Mouse (Mus musculus) limb, embryonic 11.5 days (tissue): Measurements from ENCODE around the gene Pou5f1. TPM values are rescaled to one million over a fixed set of nuclear protein-coding genes. Genes with fewer than 3 reads are reported as not detected.

Experiments
- ATAC-seq: fragments of 200-750 bp; cut with Nextera tagmentation; 2 replicates; pipeline ENCODE4 v1.8.0; 2017; ENCODE audit warnings: low read depth; ENCODE audit not compliant: insufficient number of reproducible peaks, low FRiP score, low TSS enrichment
- DNase-seq: peaks from one replicate; pipeline ENCODE4 v3.0.0-alpha.2; 2015; ENCODE audit warnings: low spot score
- H3K27ac ChIP-seq: fragments of 300-500 bp; sonication (generic); replicated peaks from 2 replicates; pipeline ENCODE4 v1.5.1; 2014; ENCODE audit warnings: low read depth, mild to moderate bottlenecking, low read length
- H3K27me3 ChIP-seq: fragments of 300-500 bp; sonication (generic); 2 replicates; pipeline ENCODE4 v1.6.1; 2014; ENCODE audit warnings: mild to moderate bottlenecking, low read length, mixed read lengths; ENCODE audit not compliant: control insufficient read depth, insufficient read depth
- H3K36me3 ChIP-seq: fragments of 300-500 bp; sonication (generic); 2 replicates; pipeline ENCODE4 v1.6.1; 2014; ENCODE audit warnings: mild to moderate bottlenecking, low read length, moderate library complexity, mixed read lengths; ENCODE audit not compliant: control insufficient read depth, insufficient read depth
- H3K4me1 ChIP-seq: fragments of 300-500 bp; sonication (generic); 2 replicates; pipeline ENCODE4 v1.6.1; 2014; ENCODE audit warnings: low read length, mixed read lengths; ENCODE audit not compliant: control insufficient read depth, insufficient read depth
- H3K4me2 ChIP-seq: fragments of 300-500 bp; sonication (generic); 2 replicates; pipeline ENCODE4 v1.6.1; 2014; ENCODE audit warnings: low read depth, mild to moderate bottlenecking, moderate library complexity; ENCODE audit not compliant: severe bottlenecking
- H3K4me3 ChIP-seq: fragments of 300-500 bp; sonication (generic); 2 replicates; pipeline ENCODE4 v1.5.1; 2014; ENCODE audit warnings: low read depth, low read length
- H3K9ac ChIP-seq: fragments of 300-500 bp; sonication (generic); 2 replicates; pipeline ENCODE4 v1.6.1; 2014; ENCODE audit warnings: mild to moderate bottlenecking, low read length
- H3K9me3 ChIP-seq: fragments of 300-500 bp; sonication (generic); 2 replicates; pipeline ENCODE4 v1.6.1; 2016; ENCODE audit warnings: low read length; ENCODE audit not compliant: control insufficient read depth
- WGBS: fragments of 180-500 bp; shearing (Covaris S2); extraction: QIAGEN DNeasy Blood & Tissue Kit; methylation state at CpG from one replicate; pipeline ENCODE4 v1.1.7; 2014; 5-methylcytosine and 5-hydroxymethylcytosine counted together
- polyA plus RNA-seq: library from polyadenylated mRNA; unstranded; fragments of >200 nt; fragmentation: Nextera tagmentation; extraction: Ambion mirVana; gene quantifications from 2 replicates; pipeline ENCODE4 v1.2.1, GENCODE M21; 2014

Pou5f1 gene
- polyA plus RNA-seq, 1 experiment from 2014 or later, result 0.11 TPM

- H3K4me3 ChIP-seq, result no peak overlapping the region
- no peaks in the 10 kb centered on the region for H3K27me3 ChIP-seq
- no peak overlapping the region for H3K4me2 ChIP-seq
- no peaks in the 10 kb centered on the region for H3K9me3 ChIP-seq
- H3K36me3 ChIP-seq, result no peaks in the 10 kb centered on the region
- no peaks in the 10 kb centered on the region for H3K4me1 ChIP-seq
- H3K27ac ChIP-seq, result no peak overlapping the region
- no peak overlapping the region for H3K9ac ChIP-seq
- DNase-seq (no peak), ATAC-seq (no peak)
- WGBS, result 66% methylated on average over 15 of the region's 15 CpGs
Measured at GRCm38 (mm10) chr17:35549437-35550142, 43.8 kb downstream of the Pou5f1 start.

GRCm38 (mm10) chr17:35550143-35550494 is 44.3 kb downstream of the Pou5f1 start:
- no peak overlapping the region for H3K4me3 ChIP-seq
- H3K9me3 ChIP-seq, result no peaks in the 10 kb centered on the region
- no peak overlapping the region for H3K9ac ChIP-seq
- DNase-seq (no peak), ATAC-seq (no peak)
- no peaks in the 10 kb centered on the region for H3K4me1 ChIP-seq
- 89% methylated on average over 4 of the region's 4 CpGs for WGBS
- H3K4me2 ChIP-seq, result no peak overlapping the region
- H3K27me3 ChIP-seq, result no peaks in the 10 kb centered on the region
- H3K36me3 ChIP-seq, result no peaks in the 10 kb centered on the region
- H3K27ac ChIP-seq, result no peak overlapping the region

GRCm38 (mm10) chr17:35550871-35551270 is 45.1 kb downstream of the Pou5f1 start:
- ATAC-seq (no peak), DNase-seq (no peak)
- Histone ChIP-seq H3K4me3 (no peak overlapping the region), H3K4me2 (no peak overlapping the region), H3K36me3 (no peaks in the 10 kb centered on the region), H3K9ac (no peak overlapping the region), H3K9me3 (no peaks in the 10 kb centered on the region), H3K27me3 (no peaks in the 10 kb centered on the region), H3K27ac (no peak overlapping the region), H3K4me1 (no peaks in the 10 kb centered on the region)
- 34% methylated on average over 8 of the region's 8 CpGs for WGBS

GRCm38 (mm10) chr17:35551881-35552414 is 46.1 kb downstream of the Pou5f1 start, which contains the start of gene Cdsn:
Gene Cdsn (plus strand): TSS chr17:35552128.
- H3K27me3 ChIP-seq, result no peaks in the 10 kb centered on the region
- no peak within 1 kb of the TSS for H3K27ac ChIP-seq
- H3K9ac ChIP-seq, result no peak within 1 kb of the TSS
- no peak for ATAC-seq
- DNase-seq, result no peak
- H3K36me3 ChIP-seq, result no peaks in the 10 kb centered on the region
- no peaks in the 10 kb centered on the region for H3K4me1 ChIP-seq
- no peaks in the 10 kb centered on the region for H3K9me3 ChIP-seq
- H3K4me2 ChIP-seq, result no peak within 1 kb of the TSS
- H3K4me3 ChIP-seq, result no peak within 1 kb of the TSS
- WGBS, result 85% methylated on average over 10 of the region's 10 CpGs

GRCm38 (mm10) chr17:35554321-35554720 is 48.5 kb downstream of the Pou5f1 start:
- Histone ChIP-seq H3K27ac (no peak overlapping the region), H3K36me3 (no peaks in the 10 kb centered on the region), H3K4me2 (no peak overlapping the region), H3K9me3 (no peaks in the 10 kb centered on the region), H3K9ac (no peak overlapping the region), H3K27me3 (no peaks in the 10 kb centered on the region), H3K4me3 (no peak overlapping the region), H3K4me1 (no peaks in the 10 kb centered on the region)
- 86% methylated on average over 5 of the region's 5 CpGs for WGBS
- ATAC-seq (no peak), DNase-seq (no peak)

- ATAC-seq (no peak), DNase-seq (no peak)
- no peak overlapping the region for H3K27ac ChIP-seq
- WGBS, result 91% methylated on average over 18 of the region's 18 CpGs
- H3K4me1 ChIP-seq, result no peaks in the 10 kb centered on the region
- no peak overlapping the region for H3K4me2 ChIP-seq
- no peaks in the 10 kb centered on the region for H3K36me3 ChIP-seq
- H3K27me3 ChIP-seq, result no peaks in the 10 kb centered on the region
- H3K9ac ChIP-seq, result no peak overlapping the region
- H3K4me3 ChIP-seq, result no peak overlapping the region
- no peaks in the 10 kb centered on the region for H3K9me3 ChIP-seq
Measured at GRCm38 (mm10) chr17:35554761-35555397, 49.1 kb downstream of the Pou5f1 start.

- 0 out of 2 replicates have a peak, but pooled peaks cover 3% of the 10 kb centered on the region for H3K4me1 ChIP-seq
- no peak for ATAC-seq
- H3K27me3 ChIP-seq, result no peaks in the 10 kb centered on the region
- H3K36me3 ChIP-seq, result no peaks in the 10 kb centered on the region
- no peak overlapping the region for H3K27ac ChIP-seq
- H3K4me3 ChIP-seq, result no peak overlapping the region
- no peaks in the 10 kb centered on the region for H3K9me3 ChIP-seq
- WGBS, result 90% methylated on average over 13 of the region's 13 CpGs
- no peak overlapping the region for H3K4me2 ChIP-seq
- no peak overlapping the region for H3K9ac ChIP-seq
- DNase-seq, result no peak
Measured at GRCm38 (mm10) chr17:35556186-35556765, 50.5 kb downstream of the Pou5f1 start.

- DNase-seq (peak; percentile 58), ATAC-seq (no peak)
- no peaks in the 10 kb centered on the region for H3K27me3 ChIP-seq
- H3K36me3 ChIP-seq, result no peaks in the 10 kb centered on the region
- H3K4me3 ChIP-seq, result no peak overlapping the region
- H3K4me1 ChIP-seq, result 0 out of 2 replicates have a peak, but pooled peaks cover 3% of the 10 kb centered on the region
- H3K4me2 ChIP-seq, result no peak overlapping the region
- WGBS, result 36% methylated on average over 5 of the region's 5 CpGs
- H3K27ac ChIP-seq, result no peak overlapping the region
- no peaks in the 10 kb centered on the region for H3K9me3 ChIP-seq
- H3K9ac ChIP-seq, result no peak overlapping the region
Measured at GRCm38 (mm10) chr17:35556812-35557211, 51.0 kb downstream of the Pou5f1 start.
